Mouse (Mus musculus): ENCODE measurements around the gene Rbpms2.
"Not testable (repeated sequence)": the region's sequence is repeated elsewhere in the genome, so short reads cannot be mapped to it uniquely, and the experiment has no call there.

Rbpms2 gene

GRCm38 (mm10) chr9:65619311-65619710, 10.1 kb upstream of the Rbpms2 start:
- no peak for DNase-seq (ENCODE audit: extremely low spot score, low read depth, low spot score)

- no peak for DNase-seq (ENCODE audit: extremely low spot score, low read depth, low spot score)
These were observed 8.3 kb upstream of the Rbpms2 start for GRCm38 (mm10) chr9:65621196-65621595.

- no peak for DNase-seq (ENCODE audit: extremely low spot score, low read depth, low spot score)
These were observed 7.8 kb upstream of the Rbpms2 start for GRCm38 (mm10) chr9:65621666-65622065.

DNA sequence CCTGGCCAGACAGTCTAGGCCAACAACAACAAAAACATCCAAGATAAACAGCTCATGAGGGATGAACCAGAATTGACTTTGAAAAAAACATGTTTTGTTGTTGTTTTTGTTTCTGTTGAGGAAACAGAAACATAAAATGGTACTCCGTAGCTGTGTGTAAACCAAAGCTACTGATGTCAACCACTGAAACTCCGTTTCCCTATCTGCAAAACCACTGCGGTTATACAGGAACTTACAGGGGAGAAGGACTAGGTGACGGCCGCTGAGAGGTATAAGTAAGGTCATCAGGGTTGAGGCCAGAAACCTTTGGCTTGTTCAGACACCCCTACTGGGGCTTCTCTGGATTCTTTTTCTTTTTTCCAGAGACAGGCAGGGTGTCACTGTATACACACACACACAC, 6.6 kb upstream of the Rbpms2 start:
- no peak for DNase-seq (ENCODE audit: extremely low spot score, low read depth, low spot score)

DNA sequence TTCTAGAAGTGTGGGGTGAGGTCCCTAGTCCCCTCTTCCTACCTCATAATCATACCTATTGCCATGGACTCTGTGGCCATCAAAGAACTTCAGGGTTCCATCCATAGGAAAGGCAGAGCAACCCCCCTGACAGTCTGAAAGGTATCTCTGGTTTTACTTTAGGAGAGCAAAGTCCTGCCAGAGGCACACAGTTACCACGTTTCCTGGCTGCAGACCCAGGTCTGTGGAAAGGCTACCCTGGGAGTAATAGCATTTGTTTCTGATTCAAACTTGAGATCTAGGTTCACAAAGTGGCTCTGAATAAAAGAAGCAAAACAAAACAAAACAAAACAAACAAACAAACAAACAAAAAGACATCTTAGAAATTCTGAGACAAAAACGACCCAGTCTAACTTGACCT, 5.2 kb upstream of the Rbpms2 start:
- no peak for DNase-seq (ENCODE audit: extremely low spot score, low read depth, low spot score)

DNA sequence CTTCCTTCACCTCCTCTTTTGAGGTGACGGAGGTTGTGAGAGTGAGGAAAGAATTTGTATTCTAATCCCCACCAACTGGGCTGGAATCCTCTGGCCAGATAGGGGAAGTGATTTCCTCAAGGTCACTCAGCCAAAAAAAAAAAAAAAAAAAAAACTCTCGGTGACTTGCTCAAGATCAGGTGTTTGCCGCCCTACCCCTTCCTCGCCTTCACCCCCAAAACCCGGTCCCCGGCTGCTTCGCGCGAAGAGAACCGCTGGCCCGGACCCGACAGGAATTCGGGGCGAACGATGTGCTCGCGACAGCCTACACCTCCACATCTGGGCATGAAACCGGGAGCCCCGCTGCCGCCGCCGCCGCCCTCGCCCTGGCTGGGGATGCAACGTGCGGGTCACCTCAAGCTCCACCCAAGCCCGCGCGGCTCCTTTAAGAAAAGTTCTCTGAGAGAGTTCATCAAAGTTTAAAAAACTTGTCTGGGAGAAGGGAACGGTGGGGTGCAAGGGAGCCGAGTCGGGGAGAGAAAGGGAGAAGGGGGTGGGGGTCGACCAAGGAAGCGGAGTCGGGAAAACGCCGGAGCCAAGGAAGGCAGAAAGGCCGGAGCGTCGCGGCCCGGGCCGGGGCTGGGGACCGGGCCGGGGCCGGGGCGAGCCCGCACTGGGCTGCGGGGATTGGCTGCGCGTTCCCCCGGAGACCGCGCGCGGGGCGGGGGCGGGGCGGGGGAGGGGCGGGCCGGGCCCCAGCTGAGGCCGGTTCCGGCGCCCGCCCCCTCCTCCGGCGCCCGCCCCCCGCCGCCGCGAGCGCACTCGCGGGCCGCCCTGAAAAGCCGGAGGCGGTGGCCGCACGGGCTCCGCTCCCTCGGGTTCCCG, 551 bp downstream of the Rbpms2 start:
- no peak for DNase-seq (ENCODE audit: extremely low spot score, low read depth, low spot score)

GRCm38 (mm10) chr9:65630631-65631353, 1.3 kb downstream of the Rbpms2 start:
- DNase-seq (ENCODE audit: extremely low spot score, low read depth, low spot score) = no peak

DNA sequence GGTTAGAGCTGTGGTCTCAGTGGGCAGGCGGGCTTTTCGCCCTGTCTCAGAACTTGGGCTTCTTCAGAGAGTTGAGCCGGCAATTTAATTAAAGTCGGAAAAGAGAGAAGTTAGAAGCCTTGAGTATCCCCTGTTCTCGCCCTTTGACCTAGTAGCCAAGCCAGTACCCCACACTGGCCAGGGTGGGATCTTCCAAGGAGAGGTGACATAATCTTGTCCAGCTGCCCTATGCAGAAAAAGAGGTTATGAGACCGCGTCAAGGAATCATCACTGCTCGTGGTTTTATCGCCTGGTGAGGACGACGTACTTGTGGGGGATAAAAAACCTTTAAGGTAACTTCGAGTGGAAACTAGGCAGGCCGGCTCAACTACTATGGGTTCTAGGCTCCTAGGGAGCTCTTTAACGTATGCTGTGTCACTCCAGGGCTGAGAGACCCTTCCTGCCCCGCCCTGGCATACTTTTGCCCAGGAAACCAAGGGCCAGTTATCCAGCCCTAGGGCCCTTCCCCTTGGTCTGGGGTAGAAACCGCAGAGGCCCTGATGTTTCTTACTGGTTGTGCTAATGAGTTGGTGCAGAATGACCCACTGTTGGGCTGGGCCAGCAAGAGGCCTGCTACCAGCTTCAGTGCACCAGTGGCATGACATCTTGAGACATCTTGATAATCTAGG, 2.0 kb downstream of the Rbpms2 start:
- DNase-seq (ENCODE audit: extremely low spot score, low read depth, low spot score) = no peak

DNA sequence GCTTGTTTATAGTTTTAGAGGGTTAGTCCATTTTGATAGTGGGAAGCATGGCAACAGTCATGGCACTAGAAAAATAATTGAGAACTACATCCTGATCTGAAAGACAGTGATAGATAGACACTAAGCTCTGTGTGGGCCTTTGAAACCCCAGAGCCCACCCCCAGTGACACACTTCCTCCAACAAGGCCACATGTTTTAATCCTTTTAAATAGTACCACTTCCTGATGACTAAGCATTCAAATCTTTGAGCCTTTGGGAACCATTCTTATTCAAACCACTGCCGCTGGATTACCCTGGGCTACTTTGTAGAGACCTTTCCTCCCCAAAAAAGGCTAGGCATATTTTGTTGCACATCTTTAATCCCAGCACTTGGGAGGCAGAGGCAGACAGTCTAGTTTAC, 6.3 kb downstream of the Rbpms2 start:
- no peak for DNase-seq (ENCODE audit: extremely low spot score, low read depth, low spot score)

GRCm38 (mm10) chr9:65636926-65637325, 7.5 kb downstream of the Rbpms2 start:
- DNase-seq (ENCODE audit: extremely low spot score, low read depth, low spot score) = no peak

GRCm38 (mm10) chr9:65639065-65639464, 9.6 kb downstream of the Rbpms2 start:
- DNase-seq (ENCODE audit: extremely low spot score, low read depth, low spot score) = no peak

GRCm38 (mm10) chr9:65640838-65641410, 11.5 kb downstream of the Rbpms2 start:
- no peak for DNase-seq (ENCODE audit: extremely low spot score, low read depth, low spot score)

GRCm38 (mm10) chr9:65641446-65642052, 12.1 kb downstream of the Rbpms2 start:
- no peak for DNase-seq (ENCODE audit: extremely low spot score, low read depth, low spot score)

DNA sequence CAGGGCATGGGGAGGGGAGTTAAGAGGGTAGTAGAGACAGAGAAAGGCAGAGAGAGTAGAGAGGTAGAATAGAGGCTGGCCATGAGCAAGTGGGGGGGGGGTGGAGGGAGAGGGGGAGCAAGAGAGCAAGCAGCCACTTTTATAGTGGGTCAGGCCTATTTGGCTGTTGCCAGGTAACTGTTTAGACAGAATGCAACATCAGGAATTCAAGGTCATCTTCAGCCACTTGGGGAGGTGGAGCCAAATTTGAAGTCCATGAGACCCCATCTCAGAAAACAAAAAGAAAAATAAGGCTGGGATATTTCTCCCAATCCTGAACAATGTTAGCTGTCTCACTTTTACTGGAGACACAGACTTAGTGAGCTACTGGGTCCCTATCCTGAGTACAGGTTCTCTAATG, 13.1 kb downstream of the Rbpms2 start:
- DNase-seq (ENCODE audit: extremely low spot score, low read depth, low spot score) = no peak

- no peak for DNase-seq (ENCODE audit: extremely low spot score, low read depth, low spot score)
These were observed 15.5 kb downstream of the Rbpms2 start for GRCm38 (mm10) chr9:65644960-65645359.

DNA sequence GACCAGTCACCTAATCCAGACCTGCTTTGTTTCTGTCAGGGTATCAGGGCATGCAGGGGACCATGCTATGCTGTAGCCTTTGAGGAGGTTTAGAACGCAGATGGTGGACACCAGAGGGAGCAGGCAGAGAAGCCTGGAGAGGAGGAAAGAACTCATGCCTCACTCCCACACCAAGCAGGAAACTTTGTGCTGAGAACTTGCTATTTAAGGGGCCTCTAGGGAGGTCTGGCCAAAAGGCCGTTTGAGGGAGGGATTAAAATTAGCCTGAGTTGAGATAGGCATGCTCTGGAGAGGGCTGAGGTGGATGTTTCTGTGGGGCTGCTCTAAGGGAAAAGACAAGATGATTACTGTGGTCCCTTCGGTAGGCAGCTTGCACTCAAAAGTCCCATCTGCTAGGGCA, 16.5 kb downstream of the Rbpms2 start:
- no peak for DNase-seq (ENCODE audit: extremely low spot score, low read depth, low spot score)

DNA sequence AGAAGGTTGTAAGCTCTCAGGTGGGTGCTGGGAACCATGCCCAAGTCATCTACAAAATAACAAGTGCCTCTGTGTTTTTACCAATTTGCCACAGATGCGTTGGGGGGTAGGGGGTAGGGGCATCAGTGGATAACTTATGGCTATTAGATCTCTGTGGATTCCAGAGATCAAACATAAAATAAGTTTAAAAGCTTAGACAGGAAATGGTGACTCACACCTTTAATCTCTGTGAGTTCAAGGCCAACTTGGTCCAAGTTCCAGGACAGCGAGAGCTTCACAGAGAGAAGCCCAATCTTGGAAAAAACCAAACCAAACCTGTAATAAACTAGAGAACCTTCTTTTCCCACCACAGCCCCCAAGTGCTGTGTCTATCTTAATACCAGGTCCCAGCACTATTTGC, 17.3 kb downstream of the Rbpms2 start:
- DNase-seq (ENCODE audit: extremely low spot score, low read depth, low spot score) = no peak

GRCm38 (mm10) chr9:65648730-65649129, 19.3 kb downstream of the Rbpms2 start:
- no peak for DNase-seq (ENCODE audit: extremely low spot score, low read depth, low spot score)

DNA sequence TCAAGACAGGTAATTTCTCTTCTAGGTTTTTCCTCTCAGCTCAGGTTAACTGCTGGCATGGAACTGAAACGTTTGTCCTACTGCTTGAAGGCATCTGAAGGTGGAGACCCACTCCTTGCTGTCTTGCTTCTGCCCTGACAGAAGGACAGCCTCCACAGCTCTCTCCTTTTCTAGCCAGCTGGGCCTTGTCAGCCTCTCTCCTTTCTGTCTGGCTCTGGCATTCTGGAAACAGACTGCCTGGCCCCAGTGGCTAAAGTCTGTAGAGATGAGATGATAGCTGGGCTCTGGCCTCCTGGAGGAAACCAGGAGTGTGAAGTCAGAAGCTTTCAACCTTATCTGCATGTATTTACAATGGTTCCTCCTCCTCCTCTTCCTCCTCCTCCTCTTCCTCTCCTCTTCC, 20.5 kb downstream of the Rbpms2 start:
- DNase-seq (ENCODE audit: extremely low spot score, low read depth, low spot score) = no peak

- DNase-seq (ENCODE audit: extremely low spot score, low read depth, low spot score) = not testable (repeated sequence)
These were observed 22.5 kb downstream of the Rbpms2 start for GRCm38 (mm10) chr9:65651957-65652356.

DNA sequence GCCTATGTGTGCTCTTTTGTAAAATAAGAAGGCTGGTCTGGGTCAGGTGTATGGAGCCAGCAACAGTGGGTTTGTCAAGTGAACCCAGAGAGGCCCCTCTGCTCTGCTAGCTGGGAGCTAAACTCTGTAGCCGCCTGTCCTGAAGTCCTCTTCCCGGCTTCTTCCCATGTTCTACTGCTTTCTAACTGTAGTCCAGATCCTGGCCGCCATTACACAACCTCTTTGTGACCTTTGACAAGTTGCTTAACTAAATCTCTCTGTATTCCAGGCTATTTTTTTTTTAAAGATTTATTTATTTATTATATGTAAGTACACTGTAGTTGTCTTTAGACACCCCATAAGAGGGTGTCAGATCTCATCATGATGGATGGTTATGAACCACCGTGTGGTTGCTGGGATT, 24.3 kb downstream of the Rbpms2 start:
- no peak for DNase-seq (ENCODE audit: extremely low spot score, low read depth, low spot score)

Measured in hindlimb bud, embryonic 11.5 days (tissue).